12 mouse cellular contexts compared by ENCODE assay signal in the genomic region with DNA sequence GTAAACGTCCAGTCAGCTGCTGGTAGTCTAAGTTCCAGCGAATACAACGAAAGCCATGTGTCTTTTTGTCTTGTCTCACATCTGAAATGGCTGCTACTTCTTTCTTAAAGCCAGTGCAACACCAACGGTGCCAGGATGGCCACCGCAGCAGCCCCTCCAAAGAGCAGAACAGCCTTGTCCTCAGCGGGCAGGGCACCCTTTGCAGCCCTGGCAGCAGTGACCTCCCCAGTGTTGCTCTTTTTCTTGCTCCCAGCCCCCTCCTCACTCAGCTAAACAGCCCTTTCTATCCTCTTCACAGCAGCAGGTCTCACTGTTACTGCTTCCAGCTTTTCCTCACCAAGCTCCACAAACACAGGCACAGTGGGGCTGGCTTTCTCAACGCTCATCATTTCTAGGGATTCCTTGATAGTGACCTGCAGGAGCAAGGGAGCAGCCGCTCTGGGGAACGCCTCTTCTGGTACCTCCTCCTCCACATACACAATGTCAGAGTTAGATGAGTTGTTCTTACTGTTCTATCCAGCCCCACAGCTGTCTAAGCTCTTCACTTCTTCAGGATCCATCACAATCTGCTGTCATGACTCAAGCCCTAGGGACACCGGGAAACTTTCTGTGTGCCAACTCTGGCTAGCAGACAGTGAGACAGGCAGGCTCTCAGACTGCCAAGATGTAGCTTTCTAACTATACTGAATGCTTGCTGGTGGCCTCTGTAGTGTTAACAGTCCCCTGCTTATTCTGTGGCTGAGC. TPM values are rescaled to one million over a fixed set of nuclear protein-coding genes. Genes with fewer than 3 reads are reported as not detected.
A peak's percentile ranks its signal among the peaks of the same experiment; 100 is the strongest.
DNase-seq lines count a peak whose midpoint lies in the region; ATAC-seq and TF ChIP-seq lines count a peak whose summit lies in the region.
"Had no signal": no experiment of that assay in that cellular context is flagged by ENCODE, and none has a peak within 500 bp of the region (broad histone marks: within the 10 kb centered on the region; RNA-seq: fewer than 3 reads in every experiment).

No protein-coding gene starts in this region.

- no peak for ATAC-seq in embryonic facial prominence, embryonic 12.5 days (ENCODE audit: insufficient number of reproducible peaks, insufficient read depth, low FRiP score, low TSS enrichment)
- ATAC-seq in forebrain, embryonic 14.5 days: peak; percentile 55; the same call in 1 of the 2 replicates

- H3K9ac ChIP-seq in embryonic facial prominence, embryonic 12.5 days: no peak overlapping the region
- H3K9ac ChIP-seq in forebrain, embryonic 14.5 days (ENCODE audit: low read length): no peak overlapping the region
- H3K9ac ChIP-seq: heart, embryonic 13.5 days had no signal

- 0 out of 2 replicates have a peak, but pooled peaks cover 5% of the 10 kb centered on the region for H3K4me1 ChIP-seq in embryonic facial prominence, embryonic 12.5 days
- peaks cover 5% of the 10 kb centered on the region; the same call in 1 of the 2 replicates for H3K4me1 ChIP-seq in embryonic facial prominence, embryonic 10.5 days
- H3K4me1 ChIP-seq in forebrain, embryonic 14.5 days (ENCODE audit: control insufficient read depth, insufficient read depth, low read length): no peaks in the 10 kb centered on the region

- no peaks in the 10 kb centered on the region for H3K9me3 ChIP-seq in embryonic facial prominence, embryonic 12.5 days
- H3K9me3 ChIP-seq in embryonic facial prominence, embryonic 10.5 days: no peaks in the 10 kb centered on the region
- H3K9me3 ChIP-seq in forebrain, embryonic 14.5 days (replicated peaks; ENCODE audit: control insufficient read depth, low read length): no peaks in the 10 kb centered on the region
- H3K9me3 ChIP-seq: heart, embryonic 13.5 days had no signal

- no peak overlapping the region for H3K4me3 ChIP-seq in embryonic facial prominence, embryonic 12.5 days
- no peak overlapping the region for H3K4me3 ChIP-seq in embryonic facial prominence, embryonic 10.5 days
- H3K4me3 ChIP-seq in layer of hippocampus, adult 2 months: no peak overlapping the region
- no peak overlapping the region for H3K4me3 ChIP-seq in forebrain, embryonic 14.5 days (ENCODE audit: low read depth, low read length)
- H3K4me3 ChIP-seq in gastrocnemius, adult 2 months: no peak overlapping the region
- H3K4me3 ChIP-seq: heart, embryonic 13.5 days had no signal

- peak overlapping the region; percentile 50; the same call in 1 of the 2 replicates for H3K27ac ChIP-seq in embryonic facial prominence, embryonic 12.5 days
- H3K27ac ChIP-seq in embryonic facial prominence, embryonic 10.5 days (replicated peaks): no peak overlapping the region
- peak overlapping the region; percentile 14; the same call in 1 of the 2 replicates for H3K27ac ChIP-seq in layer of hippocampus, adult 2 months
- no peak overlapping the region for H3K27ac ChIP-seq in forebrain, embryonic 14.5 days (ENCODE audit: low read depth, low read length)
- H3K27ac ChIP-seq in gastrocnemius, adult 2 months: no peak overlapping the region
- H3K27ac ChIP-seq: heart, embryonic 13.5 days had no signal

- intact Hi-C loops in gastrocnemius, adult 2 months (cut with DNase I): no loop called here

- H3K27me3 ChIP-seq in embryonic facial prominence, embryonic 12.5 days: no peaks in the 10 kb centered on the region
- H3K27me3 ChIP-seq in embryonic facial prominence, embryonic 10.5 days (replicated peaks; ENCODE audit: low read depth, poor library complexity, severe bottlenecking): no peaks in the 10 kb centered on the region
- no peaks in the 10 kb centered on the region for H3K27me3 ChIP-seq in forebrain, embryonic 14.5 days (replicated peaks; ENCODE audit: control insufficient read depth, insufficient read depth, low read length)
- H3K27me3 ChIP-seq: heart, embryonic 13.5 days had no signal

- H3K36me3 ChIP-seq in embryonic facial prominence, embryonic 12.5 days: no peaks in the 10 kb centered on the region
- H3K36me3 ChIP-seq in embryonic facial prominence, embryonic 10.5 days (replicated peaks): no peaks in the 10 kb centered on the region
- H3K36me3 ChIP-seq in forebrain, embryonic 14.5 days (ENCODE audit: control insufficient read depth, insufficient read depth, low read length): no peaks in the 10 kb centered on the region

- no peak overlapping the region for H3K4me2 ChIP-seq in embryonic facial prominence, embryonic 12.5 days (replicated peaks)
- H3K4me2 ChIP-seq in forebrain, embryonic 14.5 days (ENCODE audit: low read length): no peak overlapping the region
- H3K4me2 ChIP-seq: heart, embryonic 13.5 days had no signal

- DNase-seq in embryonic facial prominence, embryonic 10.5 days (ENCODE audit: low spot score): no peak
- no peak for DNase-seq in layer of hippocampus, adult 2 months (ENCODE audit: low spot score in 2 of 2)
- no peak for DNase-seq in layer of hippocampus, adult 11-12 months (ENCODE audit: low spot score)
- peak; percentile 40 for DNase-seq in forebrain, embryonic 14.5 days (ENCODE audit: low spot score)
- DNase-seq in retina, embryonic 14.5 days (ENCODE audit: low spot score): peak; percentile 3
- DNase-seq in gastrocnemius, adult 2 months: no peak
- no peak for DNase-seq in spleen, postnatal 14 days (ENCODE audit: low spot score in 2 of 2)
- DNase-seq: midbrain, embryonic 14.5 days had no signal

- WGBS in embryonic facial prominence, embryonic 12.5 days: 77% methylated on average over 10 of the region's 10 CpGs
- WGBS in embryonic facial prominence, embryonic 10.5 days: 81% methylated on average over 10 of the region's 10 CpGs
- 58% methylated on average over 10 of the region's 10 CpGs for WGBS in forebrain, embryonic 14.5 days

- no peak for TF ChIP-seq CTCF in layer of hippocampus, adult 2 months (conservative IDR thresholded peaks at IDR 0.05)
- TF ChIP-seq CTCF in gastrocnemius, adult 2 months (IDR thresholded peaks at IDR 0.05): no peak

RNA-seq across cellular contexts. Expression of a gene that starts 8.9 kb away (rescaled TPM):
- 7.8 and 8.4 TPM in 2 replicates for polyA plus RNA-seq in embryonic facial prominence, embryonic 12.5 days (2016; fragmentation: Nextera tagmentation; extraction: Ambion mirVana)
- polyA plus RNA-seq in embryonic facial prominence, embryonic 10.5 days (2016; fragmentation: Nextera tagmentation; extraction: Ambion mirVana): 6.4 and 6.9 TPM in 2 replicates
- 1 to 10 TPM; 6.0 to 6.5 TPM for total RNA-seq in layer of hippocampus, adult 2 months (2021)
- 7.0 and 8.3 TPM in 2 replicates for polyA plus RNA-seq in forebrain, embryonic 14.5 days (2014; fragmentation: Nextera tagmentation; extraction: Ambion mirVana)
- 1 to 10 TPM; 2.6 to 3.7 TPM for total RNA-seq in gastrocnemius, adult 2 months (2021)

RNA-seq across cellular contexts. Expression of a gene that starts 17.8 kb away (rescaled TPM):
- polyA plus RNA-seq in embryonic facial prominence, embryonic 12.5 days (2016; fragmentation: Nextera tagmentation; extraction: Ambion mirVana): 84.1 and 88.1 TPM in 2 replicates
- 88.2 and 91.3 TPM in 2 replicates for polyA plus RNA-seq in embryonic facial prominence, embryonic 10.5 days (2016; fragmentation: Nextera tagmentation; extraction: Ambion mirVana)
- 100 to 1,000 TPM; 146 to 157 TPM for total RNA-seq in layer of hippocampus, adult 2 months (2021)
- polyA plus RNA-seq in forebrain, embryonic 14.5 days (2014; fragmentation: Nextera tagmentation; extraction: Ambion mirVana): 92.6 and 92.8 TPM in 2 replicates
- 100 to 1,000 TPM; 186 to 274 TPM for total RNA-seq in gastrocnemius, adult 2 months (2021)

RNA-seq across cellular contexts. Expression of a gene that starts 17.9 kb away (rescaled TPM):
- not detected in 2 replicates for polyA plus RNA-seq in embryonic facial prominence, embryonic 12.5 days (2016; fragmentation: Nextera tagmentation; extraction: Ambion mirVana)
- not detected in 2 replicates for polyA plus RNA-seq in embryonic facial prominence, embryonic 10.5 days (2016; fragmentation: Nextera tagmentation; extraction: Ambion mirVana)
- not detected for total RNA-seq in layer of hippocampus, adult 2 months (2021)
- polyA plus RNA-seq in forebrain, embryonic 14.5 days (2014; fragmentation: Nextera tagmentation; extraction: Ambion mirVana): not detected in 2 replicates
- total RNA-seq in gastrocnemius, adult 2 months (2021): 100 to 1,000 TPM in 1 of 2 experiments, 10 to 100 TPM in 1; 91.6 to 105 TPM
- total RNA-seq: left cerebral cortex, postnatal 14 days had no signal
- polyA plus RNA-seq: lung, embryonic 16.5 days; midbrain, embryonic 14.5 days had no signal

RNA-seq across cellular contexts. Expression of a gene that starts 31.6 kb away (rescaled TPM):
- polyA plus RNA-seq in embryonic facial prominence, embryonic 12.5 days (2016; fragmentation: Nextera tagmentation; extraction: Ambion mirVana): 66.1 and 67.9 TPM in 2 replicates
- 55.8 and 59.1 TPM in 2 replicates for polyA plus RNA-seq in embryonic facial prominence, embryonic 10.5 days (2016; fragmentation: Nextera tagmentation; extraction: Ambion mirVana)
- 10 to 100 TPM; 87.5 to 90.4 TPM for total RNA-seq in layer of hippocampus, adult 2 months (2021)
- 37.4 and 47.2 TPM in 2 replicates for polyA plus RNA-seq in forebrain, embryonic 14.5 days (2014; fragmentation: Nextera tagmentation; extraction: Ambion mirVana)
- 10 to 100 TPM; 51.5 to 61.4 TPM for total RNA-seq in gastrocnemius, adult 2 months (2021)

RNA-seq across cellular contexts. Expression of a gene that starts 31.6 kb away (rescaled TPM):
- polyA plus RNA-seq in embryonic facial prominence, embryonic 12.5 days (2016; fragmentation: Nextera tagmentation; extraction: Ambion mirVana): 230 and 238 TPM in 2 replicates
- 252 and 254 TPM in 2 replicates for polyA plus RNA-seq in embryonic facial prominence, embryonic 10.5 days (2016; fragmentation: Nextera tagmentation; extraction: Ambion mirVana)
- 100 to 1,000 TPM; 306 to 317 TPM for total RNA-seq in layer of hippocampus, adult 2 months (2021)
- 167 and 188 TPM in 2 replicates for polyA plus RNA-seq in forebrain, embryonic 14.5 days (2014; fragmentation: Nextera tagmentation; extraction: Ambion mirVana)
- 100 to 1,000 TPM; 600 to 778 TPM for total RNA-seq in gastrocnemius, adult 2 months (2021)

Comparison
In these comparisons a context has a peak if more than half of its experiments do, and no peak if none do; other contexts are left out.
1. H3K27ac ChIP-seq: peak in embryonic facial prominence, embryonic 12.5 days (single experiment) and layer of hippocampus, adult 2 months (single experiment); none in embryonic facial prominence, embryonic 10.5 days (single experiment), forebrain, embryonic 14.5 days (single experiment) and gastrocnemius, adult 2 months (single experiment).
2. DNase-seq: peak in forebrain, embryonic 14.5 days (single experiment) and retina, embryonic 14.5 days (single experiment); none in embryonic facial prominence, embryonic 10.5 days (single experiment), layer of hippocampus, adult 2 months (0 of 2), layer of hippocampus, adult 11-12 months (single experiment), gastrocnemius, adult 2 months (single experiment) and spleen, postnatal 14 days (0 of 2).